ENCODE assay signal across 7 mouse cellular contexts in genomic region chr11:55022508-55022907, GRCm38 (mm10). TPM values are rescaled to one million over a fixed set of nuclear protein-coding genes. Genes with fewer than 3 reads are reported as not detected.
DNase-seq lines count a peak whose midpoint lies in the region; ATAC-seq and TF ChIP-seq lines count a peak whose summit lies in the region.

No protein-coding gene starts in this region.

- peak overlapping the region; percentile 35 for H3K4me2 ChIP-seq in lung, embryonic 15.5 days
- peak overlapping the region; percentile 39 for H3K4me2 ChIP-seq in forebrain, embryonic 14.5 days (ENCODE audit: low read length)
- peak overlapping the region; percentile 44 for H3K4me2 ChIP-seq in limb, embryonic 14.5 days (replicated peaks; ENCODE audit: low read depth, low read length, severe bottlenecking)
- H3K4me2 ChIP-seq in stomach, embryonic 14.5 days (replicated peaks; ENCODE audit: low read depth, low read length) = peak overlapping the region; percentile 42

- 0 out of 2 replicates have a peak, but pooled peaks have one; percentile 0 for ATAC-seq in lung, embryonic 15.5 days (ENCODE audit: borderline replicate concordance, extremely low read depth, low FRiP score, low TSS enrichment)
- no peak for ATAC-seq in forebrain, embryonic 14.5 days
- ATAC-seq in limb, embryonic 14.5 days (ENCODE audit: low FRiP score, low read depth) = no peak
- no peak; the same call in 1 of the 2 replicates for ATAC-seq in stomach, embryonic 14.5 days (ENCODE audit: insufficient number of reproducible peaks, insufficient read depth, low FRiP score, low read depth)

- no peak for DNase-seq in lung, adult 2 months
- no peak for DNase-seq in forebrain, embryonic 14.5 days (ENCODE audit: low spot score)
- no peak for DNase-seq in limb, embryonic 14.5 days (ENCODE audit: low spot score)
- no peak for DNase-seq in urinary bladder, postnatal 25 days (ENCODE audit: low spot score)
- DNase-seq in cerebellum, postnatal 4 days (ENCODE audit: low spot score in 2 of 2) = no peak

- no peak overlapping the region for H3K9ac ChIP-seq in lung, embryonic 15.5 days
- H3K9ac ChIP-seq in forebrain, embryonic 14.5 days (ENCODE audit: low read length) = no peak overlapping the region
- H3K9ac ChIP-seq in limb, embryonic 14.5 days (ENCODE audit: low read depth, low read length, severe bottlenecking) = 0 out of 2 replicates have a peak overlapping the region, but pooled peaks have one; percentile 26
- H3K9ac ChIP-seq in stomach, embryonic 14.5 days (replicated peaks; ENCODE audit: low read depth, low read length) = peak overlapping the region; percentile 14; the same call in 1 of the 2 replicates

- peaks cover 36% of the 10 kb centered on the region for H3K36me3 ChIP-seq in lung, embryonic 15.5 days
- no peaks in the 10 kb centered on the region for H3K36me3 ChIP-seq in forebrain, embryonic 14.5 days (ENCODE audit: control insufficient read depth, insufficient read depth, low read length)
- H3K36me3 ChIP-seq in limb, embryonic 14.5 days (ENCODE audit: control insufficient read depth, insufficient read depth, low read length) = peaks cover 50% of the 10 kb centered on the region
- peaks cover 48% of the 10 kb centered on the region for H3K36me3 ChIP-seq in stomach, embryonic 14.5 days (ENCODE audit: control insufficient read depth, insufficient read depth, low read length)

- 28% methylated on average over 5 of the region's 5 CpGs for WGBS in lung, embryonic 15.5 days
- WGBS in lung, adult 2 months = 21% methylated on average over 5 of the region's 5 CpGs
- 55% methylated on average over 5 of the region's 5 CpGs for WGBS in forebrain, embryonic 14.5 days
- WGBS in limb, embryonic 14.5 days = 54% methylated on average over 5 of the region's 5 CpGs
- WGBS in stomach, embryonic 14.5 days = 38% methylated on average over 5 of the region's 5 CpGs

- TF ChIP-seq POLR2A in lung, adult 2 months (IDR thresholded peaks at IDR 0.05; ENCODE audit: borderline replicate concordance, extremely low read depth, low read depth, low read length) = no peak
- no peak for TF ChIP-seq POLR2A in limb, embryonic 14.5 days (IDR thresholded peaks at IDR 0.05; ENCODE audit: borderline replicate concordance, extremely low read depth, insufficient read depth, insufficient read length)

- peaks cover 81% of the 10 kb centered on the region for H3K4me1 ChIP-seq in lung, embryonic 15.5 days
- H3K4me1 ChIP-seq in lung, adult 2 months (ENCODE audit: control insufficient read depth, insufficient read depth, low read length) = peaks cover 49% of the 10 kb centered on the region
- peaks cover 39% of the 10 kb centered on the region for H3K4me1 ChIP-seq in forebrain, embryonic 14.5 days (ENCODE audit: control insufficient read depth, insufficient read depth, low read length)
- peaks cover 63% of the 10 kb centered on the region for H3K4me1 ChIP-seq in limb, embryonic 14.5 days (ENCODE audit: control insufficient read depth, insufficient read depth, low read length)
- H3K4me1 ChIP-seq in stomach, embryonic 14.5 days (ENCODE audit: control insufficient read depth, insufficient read depth, low read length) = peaks cover 72% of the 10 kb centered on the region

- no peaks in the 10 kb centered on the region for H3K9me3 ChIP-seq in lung, embryonic 15.5 days
- no peaks in the 10 kb centered on the region for H3K9me3 ChIP-seq in forebrain, embryonic 14.5 days (replicated peaks; ENCODE audit: control insufficient read depth, low read length)
- no peaks in the 10 kb centered on the region for H3K9me3 ChIP-seq in limb, embryonic 14.5 days (ENCODE audit: control insufficient read depth, low read length)
- H3K9me3 ChIP-seq in stomach, embryonic 14.5 days (ENCODE audit: control insufficient read depth, low read depth, low read length) = no peaks in the 10 kb centered on the region

- H3K4me3 ChIP-seq in lung, embryonic 15.5 days = no peak overlapping the region; the same call in 1 of the 2 replicates
- H3K4me3 ChIP-seq in lung, adult 2 months (replicated peaks; ENCODE audit: extremely low read depth, low read depth, low read length) = no peak overlapping the region
- no peak overlapping the region for H3K4me3 ChIP-seq in forebrain, embryonic 14.5 days (ENCODE audit: low read depth, low read length)
- no peak overlapping the region for H3K4me3 ChIP-seq in limb, embryonic 14.5 days (replicated peaks; ENCODE audit: low read length)
- H3K4me3 ChIP-seq in stomach, embryonic 14.5 days (ENCODE audit: low read depth, low read length) = no peak overlapping the region

- H3K27ac ChIP-seq in lung, embryonic 15.5 days = peak overlapping the region; percentile 99
- peak overlapping the region; percentile 96 for H3K27ac ChIP-seq in forebrain, embryonic 14.5 days (ENCODE audit: low read depth, low read length)
- H3K27ac ChIP-seq in limb, embryonic 14.5 days (replicated peaks; ENCODE audit: low read depth, low read length) = peak overlapping the region; percentile 98
- H3K27ac ChIP-seq in stomach, embryonic 14.5 days (ENCODE audit: low read length) = peak overlapping the region; percentile 99

- TF ChIP-seq CTCF in lung, adult 2 months (IDR thresholded peaks at IDR 0.05; ENCODE audit: insufficient read depth, low read length) = no peak

- H3K27me3 ChIP-seq in lung, embryonic 15.5 days = no peaks in the 10 kb centered on the region
- H3K27me3 ChIP-seq in forebrain, embryonic 14.5 days (replicated peaks; ENCODE audit: control insufficient read depth, insufficient read depth, low read length) = no peaks in the 10 kb centered on the region
- H3K27me3 ChIP-seq in limb, embryonic 14.5 days (ENCODE audit: control insufficient read depth, insufficient read depth, low read length) = no peaks in the 10 kb centered on the region
- no peaks in the 10 kb centered on the region for H3K27me3 ChIP-seq in stomach, embryonic 14.5 days (ENCODE audit: control insufficient read depth, insufficient read depth, low read length)

RNA-seq across cellular contexts. Expression of gene Anxa6, which starts 10.7 kb away (rescaled TPM):
- 422 and 428 TPM in 2 replicates for polyA plus RNA-seq in lung, embryonic 15.5 days (2015; fragmentation: Nextera tagmentation; extraction: Ambion mirVana)
- 151 and 170 TPM in 2 replicates for polyA plus RNA-seq in lung, adult 2 months (2012; rRNA removed)
- 41.6 and 48.5 TPM in 2 replicates for polyA plus RNA-seq in forebrain, embryonic 14.5 days (2014; fragmentation: Nextera tagmentation; extraction: Ambion mirVana)
- 272 and 281 TPM in 2 replicates for polyA plus RNA-seq in limb, embryonic 14.5 days (2012; rRNA removed)
- 390 and 395 TPM in 2 replicates for polyA plus RNA-seq in limb, embryonic 14.5 days (2014; fragmentation: Nextera tagmentation; extraction: Ambion mirVana)
- 400 and 419 TPM in 2 replicates for polyA plus RNA-seq in stomach, embryonic 14.5 days (2014; fragmentation: Nextera tagmentation; extraction: Ambion mirVana)

RNA-seq across cellular contexts. Expression of gene Ccdc69, which starts 55.4 kb away (rescaled TPM):
- polyA plus RNA-seq in lung, embryonic 15.5 days (2015; fragmentation: Nextera tagmentation; extraction: Ambion mirVana) = 2.9 and 3.8 TPM in 2 replicates
- 2.2 and 4.1 TPM in 2 replicates for polyA plus RNA-seq in lung, adult 2 months (2012; rRNA removed)
- polyA plus RNA-seq in forebrain, embryonic 14.5 days (2014; fragmentation: Nextera tagmentation; extraction: Ambion mirVana) = 0.20 and 0.56 TPM in 2 replicates
- polyA plus RNA-seq in limb, embryonic 14.5 days (2012; rRNA removed) = 1.2 and 1.6 TPM in 2 replicates
- polyA plus RNA-seq in limb, embryonic 14.5 days (2014; fragmentation: Nextera tagmentation; extraction: Ambion mirVana) = 1.1 and 1.3 TPM in 2 replicates
- 1.8 and 3.2 TPM in 2 replicates for polyA plus RNA-seq in stomach, embryonic 14.5 days (2014; fragmentation: Nextera tagmentation; extraction: Ambion mirVana)

RNA-seq across cellular contexts. Expression of gene Tnip1, which starts 59.8 kb away (rescaled TPM):
- polyA plus RNA-seq in lung, embryonic 15.5 days (2015; fragmentation: Nextera tagmentation; extraction: Ambion mirVana) = 14.9 and 17.5 TPM in 2 replicates
- 43.9 and 47.2 TPM in 2 replicates for polyA plus RNA-seq in lung, adult 2 months (2012; rRNA removed)
- polyA plus RNA-seq in forebrain, embryonic 14.5 days (2014; fragmentation: Nextera tagmentation; extraction: Ambion mirVana) = 8.1 and 9.6 TPM in 2 replicates
- 21.6 and 24.8 TPM in 2 replicates for polyA plus RNA-seq in limb, embryonic 14.5 days (2012; rRNA removed)
- polyA plus RNA-seq in limb, embryonic 14.5 days (2014; fragmentation: Nextera tagmentation; extraction: Ambion mirVana) = 20.0 and 20.6 TPM in 2 replicates
- 21.0 and 21.4 TPM in 2 replicates for polyA plus RNA-seq in stomach, embryonic 14.5 days (2014; fragmentation: Nextera tagmentation; extraction: Ambion mirVana)

Comparison
In these comparisons a context has a peak if more than half of its experiments do, and no peak if none do; other contexts are left out.
1. H3K9ac ChIP-seq: peak in limb, embryonic 14.5 days (single experiment) and stomach, embryonic 14.5 days (single experiment); none in lung, embryonic 15.5 days (single experiment) and forebrain, embryonic 14.5 days (single experiment).
2. Peak in every context shown above with its lines, with median percentiles within 50 percentile points of each other: H3K27ac ChIP-seq and H3K4me2 ChIP-seq.